Mouse (Mus musculus) frontal cortex, postnatal 10 days (tissue): ENCODE measurements around the gene Rhbdd1.

Source experiments
- DNase-seq, 2 experiments: peaks; one replicate each; pipeline ENCODE4 v3.0.0; 2022; ENCODE audit warnings: low spot score in 2 of 2, mixed read lengths in 1 of 2

Gene Rhbdd1

DNA sequence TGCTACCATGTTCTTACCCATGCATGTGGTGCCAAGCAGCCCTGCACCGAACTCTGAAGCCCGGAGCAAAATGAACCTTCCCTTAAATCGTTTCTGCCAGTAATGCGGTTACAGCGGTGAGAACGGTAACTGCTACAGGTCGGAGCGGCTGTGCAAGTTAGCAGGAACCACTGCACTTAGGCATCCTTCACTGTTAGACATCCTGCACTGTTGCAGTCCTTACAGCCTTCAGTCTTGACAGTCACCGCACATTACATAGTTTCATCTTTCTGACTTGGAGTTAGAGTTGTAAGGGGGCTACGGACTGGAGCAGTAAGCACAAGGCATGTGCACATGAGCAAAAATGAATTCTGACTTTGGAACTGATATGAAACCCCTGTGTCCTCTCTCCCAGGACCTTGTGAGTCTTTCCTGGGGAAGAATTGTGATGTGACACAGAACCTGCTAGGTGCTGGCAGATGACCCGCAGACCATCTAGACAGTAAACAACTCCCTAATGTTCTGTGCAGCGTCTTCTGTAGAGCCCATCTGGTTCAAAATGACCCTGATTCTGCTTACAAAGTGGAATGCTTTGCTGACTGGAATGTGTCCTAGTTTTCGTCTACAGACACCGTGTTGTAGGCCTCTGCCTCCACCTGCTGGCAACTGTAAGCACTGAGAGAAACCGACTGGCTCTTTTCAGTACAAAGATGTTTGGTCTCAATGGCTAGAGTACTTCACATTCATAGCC lies 116.8 kb downstream of the Rhbdd1 start:
- DNase-seq: peak; percentile 38 to 78

DNA sequence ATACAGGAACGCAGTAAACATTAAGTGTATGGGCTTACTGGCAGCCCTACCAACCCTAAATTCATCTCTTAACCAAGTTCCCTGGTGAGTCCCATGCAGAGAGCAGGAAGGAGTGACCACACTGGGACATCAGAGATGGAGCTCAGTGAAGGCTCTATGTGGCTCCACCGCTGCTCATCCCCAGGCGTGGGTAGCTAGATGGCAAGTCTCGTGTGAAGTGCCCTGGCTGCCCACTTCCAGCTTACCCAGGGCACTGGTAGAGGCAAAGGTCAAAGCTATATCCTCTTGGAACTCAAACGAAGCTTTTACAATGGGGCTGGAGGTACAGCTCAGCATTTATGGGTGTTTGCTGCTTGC lies 117.4 kb downstream of the Rhbdd1 start:
- no peak for DNase-seq

DNA sequence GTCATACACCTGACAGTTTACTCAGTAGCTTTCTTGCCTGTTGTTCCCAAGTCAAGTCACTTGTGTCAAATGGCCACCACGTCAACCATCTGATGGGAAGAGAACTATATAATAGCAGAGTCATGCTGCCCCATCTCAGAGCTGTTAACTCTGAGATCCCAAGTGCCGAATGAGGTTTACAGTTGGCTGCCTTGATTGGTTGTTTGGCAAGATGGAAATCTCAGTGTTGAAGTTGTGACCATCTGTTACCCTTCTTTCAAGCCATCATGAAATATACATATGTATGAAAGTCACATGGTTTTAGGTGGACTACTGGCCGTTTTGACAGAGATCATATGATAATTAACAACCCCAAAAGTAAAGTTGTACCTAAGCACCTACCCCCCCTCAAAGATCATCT lies 121.0 kb downstream of the Rhbdd1 start:
- no peak for DNase-seq

GRCm38 (mm10) chr1:82440123-82440522 lies 123.9 kb downstream of the Rhbdd1 start:
- DNase-seq: no peak

- DNase-seq: no peak
These were observed 127.3 kb downstream of the Rhbdd1 start for GRCm38 (mm10) chr1:82443517-82443916.

GRCm38 (mm10) chr1:82446049-82446448 lies 129.8 kb downstream of the Rhbdd1 start:
- DNase-seq: no peak

- no peak for DNase-seq
These were observed 133.6 kb downstream of the Rhbdd1 start for GRCm38 (mm10) chr1:82449851-82450250.

DNA sequence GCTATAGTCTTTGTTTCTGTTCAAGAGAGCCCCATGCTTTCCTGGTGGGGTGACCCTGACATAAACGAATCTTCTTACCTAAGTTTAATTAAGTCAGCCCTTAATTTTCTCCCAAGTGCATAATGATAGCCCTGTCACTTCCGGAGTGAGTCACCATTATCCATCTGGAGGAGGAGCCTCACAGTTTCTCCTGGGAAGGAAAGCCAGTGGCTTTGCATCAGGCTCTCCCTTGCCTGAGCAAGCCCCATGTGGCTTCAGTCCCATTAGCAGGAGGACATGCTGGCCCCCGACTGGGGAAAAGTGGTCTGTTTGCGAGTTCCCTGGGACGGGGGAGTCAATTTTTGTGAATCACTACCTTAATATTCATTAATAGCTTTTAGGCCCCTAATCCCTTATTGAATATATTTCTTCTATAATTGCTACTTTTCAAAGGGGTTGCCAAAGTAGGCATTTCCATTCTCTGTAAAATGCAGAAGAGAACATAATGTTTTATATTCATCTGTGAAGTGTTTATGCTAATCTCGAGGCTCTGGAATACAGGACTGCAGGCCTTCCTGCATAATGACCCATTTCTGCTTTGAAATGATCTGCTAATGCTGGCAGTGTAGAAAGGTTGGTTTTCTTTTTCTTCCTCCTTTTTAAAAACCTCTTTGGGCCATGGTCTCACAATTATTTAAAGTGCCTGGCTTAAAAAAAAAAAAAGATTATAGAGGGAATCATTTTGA lies 135.8 kb downstream of the Rhbdd1 start:
- DNase-seq: no peak

DNA sequence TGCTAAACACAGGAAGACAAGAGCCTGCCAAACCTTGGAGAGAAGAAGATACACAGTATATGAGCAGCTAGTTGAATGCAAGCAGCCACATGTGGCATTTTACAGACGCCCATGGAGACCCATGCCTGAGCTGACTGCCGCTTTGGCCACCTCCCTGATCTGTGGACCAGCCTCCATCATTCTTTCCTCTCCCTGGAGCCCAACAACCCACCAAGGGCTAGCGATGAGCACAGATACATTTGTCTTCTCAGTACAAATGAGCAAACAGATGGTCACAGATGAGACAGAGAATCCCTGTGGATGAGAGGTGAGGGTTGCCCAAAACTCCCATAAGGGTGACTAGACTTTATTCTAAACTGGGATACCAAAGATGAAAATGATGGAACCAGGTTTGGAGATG lies 137.8 kb downstream of the Rhbdd1 start:
- no peak for DNase-seq

DNA sequence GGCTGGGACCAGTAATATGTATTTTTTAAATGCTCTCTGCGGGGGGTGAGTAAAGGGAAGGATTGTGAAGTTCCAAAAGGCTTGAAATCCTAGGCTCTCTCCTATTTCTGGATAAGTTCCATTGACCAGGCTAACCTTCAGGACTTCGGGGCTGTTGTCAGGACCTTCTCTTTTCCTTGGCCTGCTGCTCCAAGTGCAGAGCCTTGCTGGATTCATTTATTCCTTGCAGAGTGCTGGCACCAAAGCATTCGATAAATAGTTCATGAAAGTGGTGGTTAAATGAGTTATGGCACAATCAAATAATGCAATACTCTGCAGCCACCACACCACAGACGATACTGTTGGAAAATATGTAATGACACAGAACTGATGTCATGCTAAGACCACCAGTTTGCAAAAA lies 143.1 kb downstream of the Rhbdd1 start:
- DNase-seq: no peak

DNA sequence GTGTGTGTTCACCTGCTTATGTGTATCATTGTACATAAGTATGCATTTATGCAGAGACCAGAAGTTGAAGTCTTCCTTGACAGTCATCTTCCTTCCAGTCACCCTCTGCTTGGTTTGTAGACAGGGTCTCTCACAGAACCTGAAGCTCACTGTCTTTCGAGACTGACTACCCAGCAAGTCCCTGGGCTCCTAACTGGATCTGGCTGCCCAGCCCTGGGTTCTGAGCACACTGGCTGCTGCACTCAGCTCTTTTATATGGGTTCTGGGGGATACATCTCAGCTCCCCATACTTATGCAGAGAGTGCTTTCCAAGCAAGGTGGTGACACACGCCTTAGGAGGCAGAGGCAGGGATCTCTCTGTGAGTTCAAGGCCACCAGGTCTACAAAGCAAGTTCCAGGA lies 143.7 kb downstream of the Rhbdd1 start:
- DNase-seq: no peak

- no peak for DNase-seq
These were observed 144.8 kb downstream of the Rhbdd1 start for GRCm38 (mm10) chr1:82461041-82461440.

GRCm38 (mm10) chr1:82465321-82465853 lies 149.1 kb downstream of the Rhbdd1 start:
- DNase-seq: no peak

GRCm38 (mm10) chr1:82468872-82469271 lies 152.6 kb downstream of the Rhbdd1 start:
- DNase-seq: no peak

DNA sequence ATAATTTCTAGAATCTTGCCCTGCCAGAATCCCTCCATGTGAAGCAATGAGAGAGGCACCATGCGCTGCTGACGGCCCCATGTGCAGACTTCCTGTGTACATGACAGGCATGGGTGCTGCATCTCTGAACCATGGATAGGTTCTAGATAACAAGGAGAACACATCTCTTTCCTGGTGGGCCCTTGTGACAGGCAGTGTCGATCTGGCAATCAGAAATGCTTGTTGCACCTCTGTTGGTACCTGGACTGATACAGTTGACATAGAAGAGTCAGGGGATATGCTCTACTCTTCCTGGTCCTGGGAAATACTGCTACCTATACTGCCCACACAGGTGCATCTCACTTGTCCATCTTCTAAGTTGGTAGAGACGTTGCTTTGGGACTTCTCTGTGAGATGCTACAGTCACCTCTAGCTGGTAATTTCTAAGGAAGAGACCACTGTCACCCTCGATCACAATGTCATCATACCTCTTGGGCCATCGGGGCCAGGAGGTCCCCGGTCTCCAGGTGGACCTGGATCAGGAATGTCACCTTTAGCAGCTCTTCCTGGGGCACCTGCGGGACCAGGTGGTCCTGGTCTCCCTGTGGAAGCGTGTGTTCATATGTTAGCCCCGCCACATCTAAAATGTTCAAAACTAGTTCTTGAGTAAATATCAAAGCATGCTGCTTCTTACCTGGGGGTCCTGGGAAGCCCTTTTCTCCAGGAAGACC lies 154.4 kb downstream of the Rhbdd1 start:
- no peak for DNase-seq

DNA sequence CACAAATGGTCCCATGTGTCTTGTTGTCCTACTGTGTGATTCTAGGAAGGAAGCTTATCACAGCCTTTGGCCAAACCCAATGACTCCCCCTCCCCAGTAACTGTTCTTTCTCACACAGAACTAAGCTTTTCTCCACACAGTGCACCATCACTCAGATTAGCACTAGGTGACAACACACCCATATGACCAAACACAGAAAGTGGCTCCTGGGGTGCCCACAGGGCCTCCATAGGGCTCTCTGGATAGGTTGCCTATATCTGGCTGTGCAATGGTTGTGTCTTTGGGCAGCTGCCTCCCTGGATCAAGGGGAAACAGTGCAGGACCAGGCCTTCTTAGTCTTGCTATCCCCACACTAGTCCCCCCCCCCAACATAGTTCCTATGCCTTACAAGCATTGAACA lies 157.2 kb downstream of the Rhbdd1 start:
- no peak for DNase-seq

- DNase-seq: no peak
These were observed 158.3 kb downstream of the Rhbdd1 start for GRCm38 (mm10) chr1:82474461-82474961.

- no peak for DNase-seq
These were observed 159.0 kb downstream of the Rhbdd1 start for GRCm38 (mm10) chr1:82475254-82475653.

- DNase-seq: no peak
These were observed 159.6 kb downstream of the Rhbdd1 start for GRCm38 (mm10) chr1:82475821-82476220.

DNA sequence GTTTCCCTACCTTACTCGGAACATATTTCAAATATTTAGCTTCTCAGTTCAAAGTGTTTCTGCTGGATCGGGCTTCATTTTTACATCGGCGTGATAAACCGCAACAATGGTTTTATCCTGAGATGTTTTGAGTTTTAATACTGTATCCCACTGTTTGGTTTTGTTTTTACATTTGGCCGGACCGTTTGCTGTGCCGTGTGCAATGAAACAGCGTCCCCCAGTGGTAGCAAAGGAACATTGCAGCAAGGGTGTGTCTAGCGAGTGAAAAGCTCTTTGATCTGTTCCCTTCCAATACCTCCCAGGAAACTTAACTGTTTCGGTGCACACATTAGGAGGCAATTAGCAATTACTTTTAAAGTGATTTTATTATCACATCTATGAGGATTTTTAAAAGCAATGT lies 160.0 kb downstream of the Rhbdd1 start:
- DNase-seq: peak in 1 of 2 experiments; percentile 19

GRCm38 (mm10) chr1:82476746-82477145 lies 160.5 kb downstream of the Rhbdd1 start:
- DNase-seq: no peak
